Comparison of ENCODE assay signal across 8 mouse cellular contexts in the genomic region with DNA sequence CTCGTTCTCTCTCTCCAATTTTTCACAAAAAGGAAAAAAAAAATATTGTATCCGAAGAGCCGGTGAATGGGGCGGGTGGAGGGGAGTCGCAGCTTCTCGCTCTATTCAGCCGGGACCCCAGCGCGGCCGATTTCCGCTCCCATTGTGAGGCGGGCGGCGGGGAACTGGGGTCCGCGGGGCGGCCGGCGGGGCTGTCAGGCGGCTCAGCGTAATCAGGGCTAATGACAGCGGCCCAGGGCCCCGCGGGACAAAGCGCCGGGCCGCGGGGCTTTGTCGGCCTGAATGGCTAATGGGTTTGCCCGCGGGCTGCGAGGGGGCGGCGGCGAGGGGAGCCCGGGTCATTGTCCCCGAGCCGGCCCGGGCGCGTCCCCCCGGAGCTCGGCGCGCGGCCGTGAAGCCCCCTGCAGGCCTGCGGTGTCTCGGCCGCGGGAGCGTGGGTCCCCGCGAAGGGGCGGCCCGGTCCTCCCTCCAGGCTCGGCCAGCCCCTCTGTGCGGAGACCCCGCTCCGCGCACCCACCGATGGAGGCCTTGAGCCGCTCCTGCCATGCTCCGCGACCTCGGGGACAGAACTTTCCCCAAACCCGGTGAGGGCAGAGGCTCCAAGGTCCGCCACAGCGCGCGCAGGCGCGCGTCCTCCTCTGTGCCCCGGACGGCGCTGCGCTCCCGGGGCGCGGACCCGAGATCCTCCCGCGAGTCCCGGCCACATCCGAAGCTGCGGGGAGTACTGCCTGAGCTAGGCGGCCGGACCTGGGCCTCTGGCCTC. TPM values are rescaled to one million over a fixed set of nuclear protein-coding genes. Genes with fewer than 3 reads are reported as not detected.
A peak's percentile ranks its signal among the peaks of the same experiment; 100 is the strongest.
DNase-seq lines count a peak whose midpoint lies in the region; ATAC-seq and TF ChIP-seq lines count a peak whose summit lies in the region.

No protein-coding gene starts in this region.

- no peaks in the 10 kb centered on the region for H3K36me3 ChIP-seq in E14TG2a.4 (ENCODE audit: insufficient read depth, low read length)
- H3K36me3 ChIP-seq in forebrain, embryonic 13.5 days (ENCODE audit: poor library complexity, severe bottlenecking): no peaks in the 10 kb centered on the region
- H3K36me3 ChIP-seq in liver, embryonic 14.5 days (replicated peaks; ENCODE audit: control insufficient read depth, insufficient read depth, low read depth): no peaks in the 10 kb centered on the region
- H3K36me3 ChIP-seq in thymus, adult 2 months (ENCODE audit: control insufficient read depth, insufficient read depth, low read length): no peaks in the 10 kb centered on the region

- peak overlapping the region; percentile 85 for H3K4me3 ChIP-seq in E14TG2a.4 (replicated peaks; ENCODE audit: low read length)
- H3K4me3 ChIP-seq in forebrain, embryonic 13.5 days: peak overlapping the region; percentile 38
- H3K4me3 ChIP-seq in liver, embryonic 14.5 days (ENCODE audit: insufficient read depth in 1 of 2, low read depth in 2 of 2, low read length in 2 of 2): peak overlapping the region in 1 of 2 experiments; percentile 0; a peak in 1 of 4 replicates
- H3K4me3 ChIP-seq in thymus, adult 2 months (ENCODE audit: control insufficient read depth, insufficient read depth, low read length): no peak overlapping the region

- H3K4me1 ChIP-seq in E14TG2a.4 (replicated peaks; ENCODE audit: low read depth, low read length): peaks cover 25% of the 10 kb centered on the region
- H3K4me1 ChIP-seq in forebrain, embryonic 13.5 days: peaks cover 10% of the 10 kb centered on the region
- no peaks in the 10 kb centered on the region for H3K4me1 ChIP-seq in liver, embryonic 14.5 days (replicated peaks; ENCODE audit: control insufficient read depth in 2 of 2, insufficient read depth in 2 of 2, low read length in 1 of 2)
- H3K4me1 ChIP-seq in thymus, adult 2 months (replicated peaks; ENCODE audit: control insufficient read depth, insufficient read depth, low read length): no peaks in the 10 kb centered on the region; the same call in 1 of the 2 replicates

- H3K27ac ChIP-seq in forebrain, embryonic 13.5 days: no peak overlapping the region
- H3K27ac ChIP-seq in liver, embryonic 14.5 days: no peak overlapping the region
- no peak overlapping the region for H3K27ac ChIP-seq in thymus, adult 2 months (ENCODE audit: control insufficient read depth, insufficient read depth, low read length)

- DNase-seq in gastrocnemius, postnatal 10 days: peak; percentile 12
- no peak for DNase-seq in gastrocnemius, adult 8-10 months (ENCODE audit: low spot score in 2 of 2)
- no peak for DNase-seq in liver, embryonic 14.5 days (ENCODE audit: low read depth in 3 of 3, low spot score in 3 of 3)
- DNase-seq in layer of hippocampus, adult 9-10 months (ENCODE audit: low spot score): no peak
- DNase-seq in left cerebral cortex, postnatal 36 days (ENCODE audit: low spot score in 2 of 2): no peak
- DNase-seq in thymus, adult 2 months: no peak

- TF ChIP-seq EP300 in liver, embryonic 14.5 days (IDR thresholded peaks at IDR 0.05; ENCODE audit: low read depth): no peak

- no peak for TF ChIP-seq CTCF in E14TG2a.4 (conservative IDR thresholded peaks at IDR 0.05; ENCODE audit: low read length)
- no peak for TF ChIP-seq CTCF in liver, embryonic 14.5 days (IDR thresholded peaks at IDR 0.05; ENCODE audit: low read depth)
- no peak for TF ChIP-seq CTCF in thymus, adult 2 months (IDR thresholded peaks at IDR 0.05; ENCODE audit: borderline replicate concordance, control insufficient read depth, extremely low read depth, insufficient read depth, low read length, poor library complexity)

- ATAC-seq in forebrain, embryonic 13.5 days: peak; percentile 78; the same call in 1 of the 2 replicates
- no peak for ATAC-seq in liver, embryonic 14.5 days (ENCODE audit: insufficient read depth)

- H3K27me3 ChIP-seq in E14TG2a.4 (ENCODE audit: insufficient read depth, low read length): peaks cover 81% of the 10 kb centered on the region
- peaks cover 97% of the 10 kb centered on the region for H3K27me3 ChIP-seq in forebrain, embryonic 13.5 days
- peaks cover 74% of the 10 kb centered on the region for H3K27me3 ChIP-seq in liver, embryonic 14.5 days (ENCODE audit: control insufficient read depth, insufficient read depth, low read length)
- H3K27me3 ChIP-seq in thymus, adult 2 months (ENCODE audit: control insufficient read depth, insufficient read depth, low read length): peaks cover 35% of the 10 kb centered on the region

- WGBS in forebrain, embryonic 13.5 days: under 1% methylated on average over 53 of the region's 89 CpGs
- WGBS in liver, embryonic 14.5 days (ENCODE audit: insufficient replicate concordance): under 1% methylated on average over 74 of the region's 89 CpGs
- WGBS in thymus, adult 2 months: 3% methylated on average over 88 of the region's 89 CpGs

- H3K9ac ChIP-seq in forebrain, embryonic 13.5 days: peak overlapping the region; percentile 34; the same call in 1 of the 2 replicates
- H3K9ac ChIP-seq in liver, embryonic 14.5 days (replicated peaks): no peak overlapping the region

- intact Hi-C loops in left cerebral cortex, postnatal 36 days (cut with DNase I): loop anchor here (2.0 kb wide), 1 partner anchor 91 kb away; no protein-coding TSS in a partner anchor

- H3K4me2 ChIP-seq in forebrain, embryonic 13.5 days: peak overlapping the region; percentile 63
- H3K4me2 ChIP-seq in liver, embryonic 14.5 days (ENCODE audit: low read depth): peak overlapping the region; percentile 11

- no peak for TF ChIP-seq POLR2A in thymus, adult 2 months (IDR thresholded peaks at IDR 0.05; ENCODE audit: control insufficient read depth, extremely low read depth, insufficient read depth, low read length, poor library complexity)

- H3K9me3 ChIP-seq in E14TG2a.4 (ENCODE audit: low read length): no peaks in the 10 kb centered on the region
- no peaks in the 10 kb centered on the region for H3K9me3 ChIP-seq in forebrain, embryonic 13.5 days (replicated peaks)
- no peaks in the 10 kb centered on the region for H3K9me3 ChIP-seq in liver, embryonic 14.5 days (ENCODE audit: control insufficient read depth, low read length)

RNA-seq across cellular contexts. Expression of gene 4930447C04Rik, which starts 4.9 kb away (rescaled TPM):
- total RNA-seq in gastrocnemius, postnatal 10 days (2021): 1 to 10 TPM; 1.3 to 1.4 TPM
- under 1 TPM in 2 of 4 experiments, not detected in 2; 0.25 to 0.48 TPM for total RNA-seq in gastrocnemius, adult 8-10 months (2022)
- polyA plus RNA-seq in forebrain, embryonic 13.5 days (2015; fragmentation: Nextera tagmentation; extraction: Ambion mirVana): 1.8 and 2.1 TPM in 2 replicates
- 0.28 and 0.84 TPM in 2 replicates for polyA plus RNA-seq in liver, embryonic 14.5 days (2012; rRNA removed)
- 0.09 and 0.23 TPM in 2 replicates for polyA plus RNA-seq in liver, embryonic 14.5 days (2014; fragmentation: Nextera tagmentation; extraction: Ambion mirVana)
- total RNA-seq in left cerebral cortex, postnatal 36 days (2021): 10 to 100 TPM in 1 of 2 experiments, 1 to 10 TPM in 1; 4.1 to 11.0 TPM
- not detected in 2 replicates for polyA plus RNA-seq in thymus, adult 2 months (2012; rRNA removed)

RNA-seq across cellular contexts. Expression of gene Six6, which starts 5.8 kb away (rescaled TPM):
- not detected for total RNA-seq in gastrocnemius, postnatal 10 days (2021)
- not detected for total RNA-seq in gastrocnemius, adult 8-10 months (2022)
- 1.3 and 2.9 TPM in 2 replicates for polyA plus RNA-seq in forebrain, embryonic 13.5 days (2015; fragmentation: Nextera tagmentation; extraction: Ambion mirVana)
- not detected in 2 replicates for polyA plus RNA-seq in liver, embryonic 14.5 days (2012; rRNA removed)
- polyA plus RNA-seq in liver, embryonic 14.5 days (2014; fragmentation: Nextera tagmentation; extraction: Ambion mirVana): not detected in 2 replicates
- not detected for total RNA-seq in left cerebral cortex, postnatal 36 days (2021)
- not detected in 2 replicates for polyA plus RNA-seq in thymus, adult 2 months (2012; rRNA removed)
